Mouse (Mus musculus) embryonic facial prominence, embryonic 13.5 days (tissue): ENCODE measurements around the gene Cldn34b1. TPM values are rescaled to one million over a fixed set of nuclear protein-coding genes. Genes with fewer than 3 reads are reported as not detected.
"Not testable (repeated sequence)": the region's sequence is repeated elsewhere in the genome, so short reads cannot be mapped to it uniquely, and the experiment has no call there.

Source experiments
- ATAC-seq: fragments of 200-750 bp; cut with Nextera tagmentation; 2 replicates; pipeline ENCODE4 v1.8.0; 2017; ENCODE audit warnings: low read depth; ENCODE audit not compliant: insufficient number of reproducible peaks, insufficient read depth, low FRiP score, low TSS enrichment
- H3K27ac ChIP-seq: fragments of 300-500 bp; sonication (generic); 2 replicates; pipeline ENCODE4 v1.5.1; 2015; ENCODE audit warnings: moderate library complexity, mild to moderate bottlenecking, inconsistent platforms
- H3K27me3 ChIP-seq: fragments of 300-500 bp; sonication (generic); 2 replicates; pipeline ENCODE4 v1.6.1; 2015; ENCODE audit warnings: mild to moderate bottlenecking, inconsistent platforms
- H3K36me3 ChIP-seq: fragments of 300-500 bp; sonication (generic); 2 replicates; pipeline ENCODE4 v1.6.1; 2015; ENCODE audit warnings: mild to moderate bottlenecking, inconsistent platforms
- H3K4me1 ChIP-seq: fragments of 300-500 bp; sonication (generic); 2 replicates; pipeline ENCODE4 v1.6.1; 2015; ENCODE audit warnings: inconsistent platforms
- H3K4me2 ChIP-seq: fragments of 300-500 bp; sonication (generic); 2 replicates; pipeline ENCODE4 v1.6.1; 2015; ENCODE audit warnings: moderate library complexity, mild to moderate bottlenecking, inconsistent platforms
- H3K4me3 ChIP-seq: fragments of 300-500 bp; sonication (generic); 2 replicates; pipeline ENCODE4 v1.5.1; 2015; ENCODE audit warnings: mild to moderate bottlenecking, inconsistent platforms
- H3K9ac ChIP-seq: fragments of 300-500 bp; sonication (generic); 2 replicates; pipeline ENCODE4 v1.6.1; 2015; ENCODE audit warnings: mild to moderate bottlenecking, inconsistent platforms
- H3K9me3 ChIP-seq: fragments of 300-500 bp; sonication (generic); 2 replicates; pipeline ENCODE4 v1.6.1; 2016; ENCODE audit warnings: inconsistent platforms
- WGBS: fragments of 180-500 bp; shearing (Covaris S2); methylation state at CpG from one replicate; pipeline ENCODE4 v1.1.7; 2015; ENCODE audit warnings: mixed read lengths; 5-methylcytosine and 5-hydroxymethylcytosine counted together
- polyA plus RNA-seq: library from polyadenylated mRNA; unstranded; fragments of >200 nt; fragmentation: Nextera tagmentation; extraction: Ambion mirVana; gene quantifications from 2 replicates; pipeline ENCODE4 v1.2.1, GENCODE M21; 2015

Cldn34b1 gene
- not detected in 2 replicates for polyA plus RNA-seq

- not testable (repeated sequence) for H3K4me2 ChIP-seq, H3K9ac ChIP-seq, H3K9me3 ChIP-seq, H3K36me3 ChIP-seq, H3K4me3 ChIP-seq, H3K4me1 ChIP-seq, H3K27me3 ChIP-seq, ATAC-seq, H3K27ac ChIP-seq
- WGBS = 84% methylated on average over 3 of the region's 3 CpGs
Measured at GRCm38 (mm10) chrX:154890167-154890566, at the start of gene Cldn34b1. TSS of gene Cldn34b1 (minus strand) at chrX:154890267.

GRCm38 (mm10) chrX:154935887-154936286, 45.8 kb upstream of the Cldn34b1 start, which contains the start of gene Magea6:
TSS of gene Magea6 (minus strand) at chrX:154935987.
- not testable (repeated sequence) for H3K27ac ChIP-seq, H3K27me3 ChIP-seq, H3K4me1 ChIP-seq, H3K4me2 ChIP-seq, ATAC-seq, H3K4me3 ChIP-seq, H3K9ac ChIP-seq, H3K9me3 ChIP-seq, H3K36me3 ChIP-seq
- 63% methylated on average over 1 of the region's 1 CpGs for WGBS

Other genes with a start within 250 kb of the Cldn34b1 start
- not detected in 2 replicates for gene Magea6, start 45.7 kb upstream of the Cldn34b1 start, polyA plus RNA-seq
- gene Magea3, start 59.2 kb upstream of the Cldn34b1 start, polyA plus RNA-seq = not detected in 2 replicates
- not detected in 2 replicates for gene Magea8, start 105.6 kb upstream of the Cldn34b1 start, polyA plus RNA-seq
- not detected in 2 replicates for gene Magea5, start 172.9 kb upstream of the Cldn34b1 start, polyA plus RNA-seq
- not detected in 2 replicates for gene Magea1, start 199.5 kb upstream of the Cldn34b1 start, polyA plus RNA-seq
- not detected in 2 replicates for gene Magea2, start 203.4 kb upstream of the Cldn34b1 start, polyA plus RNA-seq
- gene Cldn34b2, start 238.1 kb upstream of the Cldn34b1 start, polyA plus RNA-seq = not detected in 2 replicates